Mouse (Mus musculus) urinary bladder, postnatal 36 days (tissue): ENCODE results near the gene Rps19bp1.

Source experiments
- DNase-seq, 2 experiments: peaks; one replicate each; pipeline ENCODE4 v3.0.0; 2022; ENCODE audit warnings: low spot score in 2 of 2, mixed read lengths in 1 of 2

The Rps19bp1 gene

GRCm38 (mm10) chr15:80263610-80264575 is at the start of gene Rps19bp1:
TSS of gene Rps19bp1 (minus strand) at chr15:80264315.
- DNase-seq = peak; percentile 81 to 89

- no peak for DNase-seq
These were observed 42.0 kb upstream of the Rps19bp1 start for GRCm38 (mm10) chr15:80306146-80306545.

- no peak for DNase-seq
These were observed 40.1 kb upstream of the Rps19bp1 start for GRCm38 (mm10) chr15:80304188-80304587.

- DNase-seq = no peak
These were observed 39.7 kb upstream of the Rps19bp1 start for GRCm38 (mm10) chr15:80303779-80304178.

- DNase-seq = no peak
These were observed 33.0 kb upstream of the Rps19bp1 start for GRCm38 (mm10) chr15:80297146-80297545.

GRCm38 (mm10) chr15:80289436-80289835 is 25.3 kb upstream of the Rps19bp1 start:
- peak; percentile 11 to 46 for DNase-seq

GRCm38 (mm10) chr15:80288036-80288435 is 23.9 kb upstream of the Rps19bp1 start:
- DNase-seq = no peak

- DNase-seq = no peak
These were observed 22.8 kb upstream of the Rps19bp1 start, which contains the start of gene Cacna1i for GRCm38 (mm10) chr15:80286851-80287415. TSS of gene Cacna1i (plus strand) at chr15:80287238.

GRCm38 (mm10) chr15:80280646-80281045 is 16.5 kb upstream of the Rps19bp1 start:
- no peak for DNase-seq

- no peak for DNase-seq
These were observed 14.9 kb upstream of the Rps19bp1 start for GRCm38 (mm10) chr15:80279053-80279452.

GRCm38 (mm10) chr15:80278121-80278759 is 14.1 kb upstream of the Rps19bp1 start:
- DNase-seq = no peak

GRCm38 (mm10) chr15:80277625-80278024 is 13.5 kb upstream of the Rps19bp1 start:
- peak in 1 of 2 experiments; percentile 46 for DNase-seq

- no peak for DNase-seq
These were observed 13.0 kb upstream of the Rps19bp1 start for GRCm38 (mm10) chr15:80277107-80277506.

GRCm38 (mm10) chr15:80271858-80272396 is 7.8 kb upstream of the Rps19bp1 start:
- no peak for DNase-seq

GRCm38 (mm10) chr15:80266281-80266680 is 2.2 kb upstream of the Rps19bp1 start:
- DNase-seq = peak; percentile 56 to 77

- DNase-seq = no peak
These were observed 3.0 kb downstream of the Rps19bp1 start for GRCm38 (mm10) chr15:80261100-80261499.

- peak; percentile 61 to 79 for DNase-seq
These were observed 3.4 kb downstream of the Rps19bp1 start for GRCm38 (mm10) chr15:80260677-80261076.

GRCm38 (mm10) chr15:80259406-80260045 is 4.6 kb downstream of the Rps19bp1 start:
- no peak for DNase-seq

- no peak for DNase-seq
These were observed 5.6 kb downstream of the Rps19bp1 start for GRCm38 (mm10) chr15:80258240-80259170.

- DNase-seq = no peak
These were observed 6.4 kb downstream of the Rps19bp1 start for GRCm38 (mm10) chr15:80257602-80258239.
